Mouse (Mus musculus) lung, embryonic 14.5 days (tissue): ENCODE results near the gene Klc4. TPM values are rescaled to one million over a fixed set of nuclear protein-coding genes. Genes with fewer than 3 reads are reported as not detected.

Source experiments
- ATAC-seq: fragments of 200-750 bp; cut with Nextera tagmentation; 2 replicates; pipeline ENCODE4 v1.8.0; 2017; ENCODE audit warnings: mild to moderate bottlenecking, moderate TSS enrichment, moderate library complexity; ENCODE audit not compliant: insufficient read depth
- DNase-seq: peaks from one replicate; pipeline ENCODE4 v3.0.0-alpha.2; 2015
- H3K27ac ChIP-seq: fragments of 300-500 bp; sonication (generic); 2 replicates; pipeline ENCODE4 v1.5.1; 2014; ENCODE audit warnings: low read depth, mild to moderate bottlenecking, moderate library complexity
- H3K27me3 ChIP-seq: fragments of 300-500 bp; sonication (generic); 2 replicates; pipeline ENCODE4 v1.6.1; 2014; ENCODE audit warnings: low read length, control low read depth; ENCODE audit not compliant: insufficient read depth
- H3K36me3 ChIP-seq: fragments of 300-500 bp; sonication (generic); 2 replicates; pipeline ENCODE4 v1.6.1; 2014; ENCODE audit warnings: control low read depth; ENCODE audit not compliant: insufficient read depth
- H3K4me1 ChIP-seq: fragments of 300-500 bp; sonication (generic); 2 replicates; pipeline ENCODE4 v1.6.1; 2014; ENCODE audit warnings: antibody characterized with exemption, control low read depth; ENCODE audit not compliant: insufficient read depth
- H3K4me2 ChIP-seq: fragments of 300-500 bp; sonication (generic); 2 replicates; pipeline ENCODE4 v1.6.1; 2014; ENCODE audit warnings: mild to moderate bottlenecking
- H3K4me3 ChIP-seq: fragments of 300-500 bp; sonication (generic); 2 replicates; pipeline ENCODE4 v1.5.1; 2014; ENCODE audit warnings: low read depth, low read length
- H3K9ac ChIP-seq: fragments of 300-500 bp; sonication (generic); 2 replicates; pipeline ENCODE4 v1.6.1; 2014
- H3K9me3 ChIP-seq: fragments of 300-500 bp; sonication (generic); 2 replicates; pipeline ENCODE4 v1.6.1; 2016; ENCODE audit warnings: low read depth, low read length, control low read depth
- CTCF ChIP-seq: IDR thresholded peaks from 2 replicates; pipeline ENCODE4 v1.5.1; 2016; ENCODE audit warnings: antibody characterized with exemption, low read depth
- WGBS: fragments of 180-500 bp; shearing (Covaris S2); extraction: QIAGEN DNeasy Blood & Tissue Kit; methylation state at CpG from one replicate; pipeline ENCODE4 v1.1.7; 2014; 5-methylcytosine and 5-hydroxymethylcytosine counted together
- polyA plus RNA-seq: library from polyadenylated mRNA; unstranded; fragments of >200 nt; fragmentation: Nextera tagmentation; extraction: Ambion mirVana; gene quantifications from 2 replicates; pipeline ENCODE4 v1.2.1, GENCODE M21; 2014

The Klc4 gene
- polyA plus RNA-seq, 1 experiment from 2014 or later: 20.2 TPM

DNA sequence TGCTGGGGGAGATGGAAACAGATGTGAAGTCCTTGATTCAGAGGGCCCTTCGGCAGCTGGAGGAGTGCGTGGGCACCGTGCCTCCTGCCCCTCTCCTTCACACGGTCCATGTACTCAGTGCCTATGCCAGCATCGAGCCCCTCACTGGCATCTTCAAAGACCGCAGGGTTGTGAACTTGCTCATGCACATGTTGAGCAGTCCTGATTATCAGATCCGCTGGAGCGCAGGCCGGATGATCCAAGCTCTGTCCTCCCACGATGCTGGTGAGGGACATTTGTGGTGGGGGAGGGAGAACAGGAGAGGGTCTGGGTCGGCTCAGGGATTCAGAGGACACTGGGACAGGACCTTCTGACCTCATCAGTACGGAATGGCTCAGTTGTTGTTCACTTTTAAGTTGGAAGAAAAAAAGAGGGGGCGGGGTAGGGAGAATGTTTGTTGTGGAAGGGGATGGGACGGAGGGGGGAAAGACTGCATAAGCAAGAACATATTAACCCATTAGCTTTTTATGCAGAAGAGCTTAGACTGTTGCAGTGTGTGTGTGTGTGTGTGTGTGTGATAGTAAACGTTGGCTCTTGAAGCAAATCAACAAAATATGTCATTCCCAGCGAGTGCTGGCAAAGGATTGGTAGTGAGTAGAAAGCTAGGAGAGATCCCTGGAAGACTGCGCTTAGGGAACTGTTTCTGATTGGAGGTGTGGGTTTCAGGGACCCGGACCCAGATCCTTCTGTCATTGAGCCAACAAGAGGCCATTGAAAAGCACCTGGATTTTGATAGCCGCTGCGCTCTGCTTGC lies 6.1 kb upstream of the Klc4 start:
- WGBS: 60% methylated on average over 20 of the region's 20 CpGs
- ATAC-seq (no peak), DNase-seq (no peak)
- Histone ChIP-seq H3K4me2 (peak overlapping the region; percentile 88), H3K4me1 (peaks cover 8% of the 10 kb centered on the region), H3K27ac (no peak overlapping the region; the same call in 1 of the 2 replicates), H3K27me3 (no peaks in the 10 kb centered on the region), H3K36me3 (peaks cover 61% of the 10 kb centered on the region), H3K9me3 (no peaks in the 10 kb centered on the region), H3K9ac (peak overlapping the region; percentile 89), H3K4me3 (peak overlapping the region; percentile 75)
- TF ChIP-seq CTCF: no peak

DNA sequence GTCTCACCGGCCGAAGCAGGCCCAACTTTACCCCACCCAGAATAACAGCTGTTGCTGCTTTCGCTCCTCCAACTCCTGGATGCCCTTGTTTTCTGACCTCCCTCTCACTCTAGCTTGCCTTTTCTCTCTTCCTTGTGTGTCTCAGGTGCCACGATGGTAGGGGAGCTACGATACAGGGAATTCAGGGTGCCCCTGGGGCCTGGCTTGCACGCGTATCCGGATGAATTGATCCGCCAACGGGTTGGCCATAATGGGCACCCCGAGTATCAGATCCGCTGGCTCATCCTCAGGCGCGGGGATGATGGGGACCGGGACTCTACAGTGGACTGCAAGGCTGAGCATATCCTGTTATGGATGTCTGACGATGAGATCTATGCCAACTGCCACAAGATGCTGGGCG lies 5.5 kb upstream of the Klc4 start:
- Histone ChIP-seq H3K27ac (peak overlapping the region; percentile 98), H3K27me3 (no peaks in the 10 kb centered on the region), H3K4me1 (peaks cover 12% of the 10 kb centered on the region), H3K9ac (peak overlapping the region; percentile 89), H3K36me3 (peaks cover 55% of the 10 kb centered on the region), H3K4me2 (peak overlapping the region; percentile 88), H3K9me3 (no peaks in the 10 kb centered on the region), H3K4me3 (peak overlapping the region; percentile 75)
- TF ChIP-seq CTCF: no peak
- DNase-seq (no peak), ATAC-seq (no peak)
- 65% methylated on average over 17 of the region's 17 CpGs for WGBS

DNA sequence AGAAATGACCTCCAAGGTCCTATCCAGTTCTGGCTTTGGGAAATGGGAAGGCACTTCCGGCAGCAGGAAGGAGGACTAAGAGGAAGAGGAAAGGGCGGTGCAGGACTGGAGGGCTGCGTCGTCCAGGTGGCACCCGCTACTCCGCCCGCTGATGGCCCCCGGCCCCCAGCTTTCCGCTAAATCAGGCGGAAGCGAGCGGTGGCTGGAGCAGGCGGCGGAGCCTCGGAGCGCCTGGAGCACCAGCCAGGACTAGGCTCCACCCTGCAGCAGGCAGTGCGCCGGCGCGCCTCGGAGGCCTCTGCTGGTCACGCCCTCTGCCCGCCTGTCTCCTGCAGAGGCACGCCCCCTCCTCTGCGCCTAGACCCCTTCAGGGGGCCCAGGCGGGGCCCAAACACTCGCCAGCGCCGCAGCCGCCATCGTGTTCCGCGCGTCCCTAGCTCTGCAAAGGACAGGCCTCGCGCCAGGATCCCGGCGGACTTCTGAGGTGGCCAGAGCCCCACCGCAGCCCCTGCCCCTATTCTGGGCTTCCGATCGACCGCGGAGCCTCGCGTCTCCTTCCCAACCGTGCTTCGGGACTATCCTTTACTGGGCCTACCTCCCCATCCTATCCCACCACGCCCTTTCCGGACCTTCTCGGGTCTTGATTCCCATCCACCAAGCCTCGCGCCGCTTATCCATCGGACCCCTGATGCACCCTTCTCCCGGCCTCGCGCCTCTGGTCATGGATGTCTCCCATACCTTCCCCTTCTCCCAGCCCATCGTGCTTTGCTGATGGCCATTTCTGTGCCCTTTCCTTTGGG lies 4.6 kb upstream of the Klc4 start, which contains the start of gene Cul7:
Gene Cul7, plus strand, starts transcription at position 106 of the 800 bp plus-strand sequence.
- Histone ChIP-seq H3K27ac (peak within 1 kb of the TSS; percentile 98), H3K9me3 (no peaks in the 10 kb centered on the region), H3K4me2 (peak within 1 kb of the TSS; percentile 88), H3K4me3 (peak within 1 kb of the TSS; percentile 75), H3K4me1 (peaks cover 12% of the 10 kb centered on the region), H3K9ac (peak within 1 kb of the TSS; percentile 89), H3K27me3 (no peaks in the 10 kb centered on the region), H3K36me3 (peaks cover 46% of the 10 kb centered on the region)
- WGBS: under 1% methylated on average over 56 of the region's 58 CpGs
- no peak for TF ChIP-seq CTCF
- peak; percentile 95 for ATAC-seq
- DNase-seq: peak; percentile 97

DNA sequence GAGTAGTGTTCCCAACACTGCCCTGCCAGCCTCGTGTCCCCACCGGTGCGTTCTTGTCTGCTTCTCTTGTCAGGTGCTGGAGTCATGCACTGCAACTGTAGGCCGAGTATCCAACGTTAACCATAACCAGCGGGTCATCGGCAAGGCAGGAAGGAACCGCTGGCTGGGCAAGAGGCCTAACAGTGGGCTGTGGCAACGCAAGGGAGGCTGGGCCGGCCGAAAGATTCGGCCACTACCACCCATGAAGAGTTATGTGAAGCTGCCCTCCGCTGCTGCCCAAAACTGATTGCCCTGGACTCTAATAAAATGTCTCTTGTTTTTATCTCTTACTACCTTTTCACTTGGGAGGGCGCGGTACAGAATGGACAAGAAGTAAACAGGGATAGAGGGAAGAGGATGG lies 4.0 kb upstream of the Klc4 start:
- peak overlapping the region; percentile 89 for H3K9ac ChIP-seq
- TF ChIP-seq CTCF: no peak
- peaks cover 12% of the 10 kb centered on the region for H3K4me1 ChIP-seq
- ATAC-seq (no peak), DNase-seq (no peak)
- H3K9me3 ChIP-seq: no peaks in the 10 kb centered on the region
- no peaks in the 10 kb centered on the region for H3K27me3 ChIP-seq
- 25% methylated on average over 15 of the region's 15 CpGs for WGBS
- H3K27ac ChIP-seq: peak overlapping the region; percentile 98
- peaks cover 41% of the 10 kb centered on the region for H3K36me3 ChIP-seq
- peak overlapping the region; percentile 88 for H3K4me2 ChIP-seq
- H3K4me3 ChIP-seq: peak overlapping the region; percentile 75

DNA sequence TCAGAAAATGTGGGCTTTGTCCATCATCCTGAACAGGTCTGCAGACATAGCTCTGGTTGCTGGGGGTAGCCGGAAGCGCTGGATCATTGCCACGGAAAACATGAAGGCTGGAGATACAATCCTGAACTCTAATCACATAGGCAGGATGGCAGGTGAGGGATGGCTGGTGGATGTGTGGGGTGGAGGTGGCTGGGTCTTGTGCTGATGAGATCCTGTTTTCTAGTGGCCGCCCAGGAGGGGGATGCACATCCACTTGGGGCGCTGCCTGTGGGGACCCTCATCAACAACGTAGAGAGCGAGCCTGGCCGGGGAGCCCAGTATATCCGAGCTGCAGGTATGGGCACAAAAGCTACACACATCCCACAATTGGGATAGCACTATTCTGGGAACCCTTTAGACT lies 2.6 kb upstream of the Klc4 start:
- WGBS: 92% methylated on average over 9 of the region's 9 CpGs
- Histone ChIP-seq H3K4me3 (no peak overlapping the region), H3K27ac (no peak overlapping the region), H3K9me3 (no peaks in the 10 kb centered on the region), H3K36me3 (peaks cover 28% of the 10 kb centered on the region), H3K9ac (no peak overlapping the region), H3K27me3 (no peaks in the 10 kb centered on the region), H3K4me1 (peaks cover 12% of the 10 kb centered on the region), H3K4me2 (no peak overlapping the region)
- ATAC-seq (no peak), DNase-seq (no peak)
- TF ChIP-seq CTCF: no peak

DNA sequence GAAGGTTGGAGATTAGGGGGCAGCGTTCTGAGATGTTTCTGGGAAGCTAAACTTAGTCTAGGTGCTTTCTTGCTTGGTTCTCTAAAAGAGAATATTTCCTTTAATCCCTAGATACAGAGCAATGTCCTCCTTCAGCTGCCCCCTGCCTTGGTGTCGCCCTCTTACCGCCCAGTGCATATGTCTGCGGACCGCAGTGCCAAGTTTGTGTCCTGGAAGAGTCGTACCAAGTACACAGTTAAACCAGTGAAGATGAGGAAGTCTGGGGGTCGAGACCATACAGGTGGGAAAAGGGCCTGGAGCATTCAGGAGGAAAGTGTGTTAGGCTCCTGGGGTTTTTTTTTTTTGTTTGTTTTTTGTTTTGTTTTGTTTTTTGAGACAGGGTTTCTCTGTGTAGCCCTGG lies 1.5 kb upstream of the Klc4 start:
- no peak for ATAC-seq
- Histone ChIP-seq H3K27me3 (no peaks in the 10 kb centered on the region), H3K4me2 (peak overlapping the region; percentile 83), H3K9me3 (no peaks in the 10 kb centered on the region), H3K36me3 (peaks cover 16% of the 10 kb centered on the region), H3K27ac (no peak overlapping the region), H3K4me3 (0 out of 2 replicates have a peak overlapping the region, but pooled peaks have one; percentile 79), H3K4me1 (peaks cover 12% of the 10 kb centered on the region), H3K9ac (no peak overlapping the region)
- WGBS: 85% methylated on average over 7 of the region's 7 CpGs
- TF ChIP-seq CTCF: no peak
- DNase-seq: no peak

DNA sequence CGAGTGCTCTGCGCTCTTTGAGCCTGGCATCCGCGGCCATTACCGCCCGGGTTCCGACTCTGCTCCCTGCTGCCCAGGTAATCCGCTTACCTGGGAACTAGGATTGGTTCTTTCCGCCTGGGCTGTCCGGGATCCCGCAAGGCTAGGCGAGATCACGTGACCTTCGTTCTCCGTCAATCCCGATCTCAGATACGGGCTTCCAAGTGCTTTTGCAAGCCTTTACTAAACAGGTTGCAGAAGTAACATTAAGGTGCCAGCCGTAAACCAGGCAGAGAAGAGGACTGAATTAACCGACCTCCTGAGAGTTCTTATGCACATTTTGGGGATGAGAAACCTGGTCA lies 470 bp upstream of the Klc4 start:
- DNase-seq: no peak
- WGBS: under 1% methylated on average over 19 of the region's 19 CpGs
- no peak for TF ChIP-seq CTCF
- Histone ChIP-seq H3K27ac (peak overlapping the region; percentile 75), H3K9ac (peak overlapping the region; percentile 79), H3K4me1 (peaks cover 6% of the 10 kb centered on the region), H3K4me2 (peak overlapping the region; percentile 83), H3K36me3 (peaks cover 21% of the 10 kb centered on the region), H3K9me3 (no peaks in the 10 kb centered on the region), H3K4me3 (peak overlapping the region; percentile 79), H3K27me3 (no peaks in the 10 kb centered on the region)
- no peak for ATAC-seq
